Mouse (Mus musculus) forebrain, embryonic 12.5 days (tissue): ENCODE results near the gene Gm20870. TPM values are rescaled to one million over a fixed set of nuclear protein-coding genes. Genes with fewer than 3 reads are reported as not detected.
"Not testable (repeated sequence)": the region's sequence is repeated elsewhere in the genome, so short reads cannot be mapped to it uniquely, and the experiment has no call there.

Experiments
- ATAC-seq: fragments of 200-750 bp; cut with Nextera tagmentation; 2 replicates; pipeline ENCODE4 v1.8.0; 2017; ENCODE audit warnings: moderate TSS enrichment; ENCODE audit not compliant: low FRiP score
- H3K27ac ChIP-seq: fragments of 300-500 bp; sonication (generic); 2 replicates; pipeline ENCODE4 v1.5.1; 2016; ENCODE audit warnings: mild to moderate bottlenecking
- H3K27me3 ChIP-seq: fragments of 300-500 bp; sonication (generic); 2 replicates; pipeline ENCODE4 v1.6.1; 2016; ENCODE audit warnings: mild to moderate bottlenecking
- H3K36me3 ChIP-seq: fragments of 300-500 bp; sonication (generic); replicated peaks from 2 replicates; pipeline ENCODE4 v1.6.1; 2016; ENCODE audit warnings: mild to moderate bottlenecking
- H3K4me1 ChIP-seq: fragments of 300-500 bp; sonication (generic); 2 replicates; pipeline ENCODE4 v1.6.1; 2016
- H3K4me2 ChIP-seq: fragments of 300-500 bp; sonication (generic); 2 replicates; pipeline ENCODE4 v1.6.1; 2016; ENCODE audit warnings: mild to moderate bottlenecking, moderate library complexity
- H3K4me3 ChIP-seq: fragments of 300-500 bp; sonication (generic); replicated peaks from 2 replicates; pipeline ENCODE4 v1.5.1; 2016; ENCODE audit warnings: mild to moderate bottlenecking
- H3K9ac ChIP-seq: fragments of 300-500 bp; sonication (generic); 2 replicates; pipeline ENCODE4 v1.6.1; 2016; ENCODE audit warnings: mild to moderate bottlenecking
- H3K9me3 ChIP-seq: fragments of 300-500 bp; sonication (generic); 2 replicates; pipeline ENCODE4 v1.6.1; 2016
- WGBS: fragments of 180-500 bp; shearing (Covaris S2); methylation state at CpG from one replicate; pipeline ENCODE4 v1.1.7; 2016; 5-methylcytosine and 5-hydroxymethylcytosine counted together
- polyA plus RNA-seq: library from polyadenylated mRNA; unstranded; fragments of >200 nt; fragmentation: Nextera tagmentation; extraction: Ambion mirVana; gene quantifications from 2 replicates; pipeline ENCODE4 v1.2.1, GENCODE M21; 2016

Gene Gm20870
- not detected in 2 replicates for polyA plus RNA-seq

DNA sequence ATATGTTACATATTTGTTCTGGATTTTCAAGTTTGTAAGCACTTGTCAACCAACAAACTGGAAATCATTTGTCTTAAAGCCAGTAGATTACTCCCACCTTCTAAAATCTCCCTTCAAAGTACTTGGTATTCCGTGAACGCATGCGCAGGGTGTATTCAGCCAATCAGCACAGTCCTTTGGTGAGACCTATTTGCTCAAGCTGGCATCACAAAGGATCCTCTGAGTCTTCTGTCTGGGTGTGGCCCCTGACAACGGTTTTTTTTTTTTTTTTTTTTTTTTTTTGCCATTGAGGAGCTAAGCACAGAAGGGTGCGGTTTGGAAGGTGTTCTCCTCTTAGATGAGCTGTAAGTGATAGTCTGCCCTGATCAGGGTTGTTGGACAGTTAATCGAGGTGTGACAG is at the start of gene Gm20870:
TSS of gene Gm20870 (plus strand) at position 301 of the 400 bp plus-strand sequence.
- H3K27ac ChIP-seq, H3K9me3 ChIP-seq, H3K4me3 ChIP-seq, H3K36me3 ChIP-seq, H3K4me1 ChIP-seq, H3K9ac ChIP-seq, H3K4me2 ChIP-seq, H3K27me3 ChIP-seq, ATAC-seq: not testable (repeated sequence)
- WGBS = no CpG with 5 or more reads among the region's 6 CpGs

Other genes with a start within 250 kb of the Gm20870 start
- not detected in 2 replicates for gene Gm20869, start 222.6 kb upstream of the Gm20870 start, polyA plus RNA-seq